Mouse (Mus musculus) embryonic facial prominence, embryonic 14.5 days (tissue): ENCODE results near the gene Rwdd2a. TPM values are rescaled to one million over a fixed set of nuclear protein-coding genes. Genes with fewer than 3 reads are reported as not detected.
"Not testable (repeated sequence)": the region's sequence is repeated elsewhere in the genome, so short reads cannot be mapped to it uniquely, and the experiment has no call there.

ENCODE experiments used
- ATAC-seq: fragments of 200-750 bp; cut with Nextera tagmentation; 2 replicates; pipeline ENCODE4 v1.8.0; 2017; ENCODE audit warnings: low read depth, moderate number of reproducible peaks, moderate TSS enrichment
- DNase-seq: peaks from one replicate; pipeline ENCODE4 v3.0.0-alpha.2; 2015; ENCODE audit warnings: low spot score
- H3K27ac ChIP-seq: fragments of 300-500 bp; sonication (generic); replicated peaks from 2 replicates; pipeline ENCODE4 v1.5.1; 2014; ENCODE audit warnings: low read depth, mild to moderate bottlenecking, low read length, moderate library complexity
- H3K27me3 ChIP-seq: fragments of 300-500 bp; sonication (generic); replicated peaks from 2 replicates; pipeline ENCODE4 v1.6.1; 2014; ENCODE audit warnings: low read length; ENCODE audit not compliant: control insufficient read depth, insufficient read depth
- H3K36me3 ChIP-seq: fragments of 300-500 bp; sonication (generic); 2 replicates; pipeline ENCODE4 v1.6.1; 2014; ENCODE audit warnings: low read length, mixed read lengths; ENCODE audit not compliant: control insufficient read depth, insufficient read depth
- H3K4me1 ChIP-seq: fragments of 300-500 bp; sonication (generic); 2 replicates; pipeline ENCODE4 v1.6.1; 2014; ENCODE audit warnings: antibody characterized with exemption, low read length; ENCODE audit not compliant: control insufficient read depth, insufficient read depth
- H3K4me2 ChIP-seq: fragments of 300-500 bp; sonication (generic); 2 replicates; pipeline ENCODE4 v1.6.1; 2014; ENCODE audit warnings: low read depth, mild to moderate bottlenecking, low read length, moderate library complexity, mixed read lengths
- H3K4me3 ChIP-seq: fragments of 300-500 bp; sonication (generic); 2 replicates; pipeline ENCODE4 v1.5.1; 2014; ENCODE audit warnings: low read depth, mild to moderate bottlenecking, low read length
- H3K9ac ChIP-seq: fragments of 300-500 bp; sonication (generic); 2 replicates; pipeline ENCODE4 v1.6.1; 2014; ENCODE audit warnings: low read depth, mild to moderate bottlenecking, low read length, moderate library complexity, mixed read lengths
- H3K9me3 ChIP-seq: fragments of 300-500 bp; sonication (generic); 2 replicates; pipeline ENCODE4 v1.6.1; 2016; ENCODE audit warnings: low read length; ENCODE audit not compliant: control insufficient read depth
- WGBS: fragments of 180-500 bp; shearing (Covaris S2); extraction: QIAGEN DNeasy Blood & Tissue Kit; methylation state at CpG from one replicate; pipeline ENCODE4 v1.1.7; 2014; 5-methylcytosine and 5-hydroxymethylcytosine counted together
- polyA plus RNA-seq: library from polyadenylated mRNA; unstranded; fragments of >200 nt; fragmentation: Nextera tagmentation; extraction: Ambion mirVana; gene quantifications from 2 replicates; pipeline ENCODE4 v1.2.1, GENCODE M21; 2014

Rwdd2a gene
- polyA plus RNA-seq, 1 experiment from 2014 or later: 3.6 TPM

DNA sequence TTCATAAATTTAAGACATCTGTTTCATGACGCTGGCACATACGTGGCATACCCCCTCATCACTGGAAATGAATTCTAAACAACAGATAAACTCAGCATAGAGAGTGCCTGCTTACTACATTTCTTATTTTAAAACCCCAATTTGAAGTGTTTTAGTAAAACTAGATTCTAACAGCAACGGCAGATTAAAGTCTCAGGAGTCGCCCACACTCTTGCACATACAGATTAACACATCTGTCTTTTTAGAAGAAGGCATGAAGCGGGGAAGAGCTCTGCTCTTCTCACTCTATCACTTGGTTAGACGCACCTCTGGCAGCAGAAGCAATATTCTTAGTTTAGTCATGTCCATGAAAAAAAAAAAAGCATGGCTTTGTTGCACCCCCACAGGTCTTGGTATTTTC, 3.4 kb downstream of the Rwdd2a start:
- Histone ChIP-seq H3K4me3 (no peak overlapping the region), H3K4me2 (no peak overlapping the region), H3K36me3 (no peaks in the 10 kb centered on the region), H3K9ac (no peak overlapping the region), H3K4me1 (peaks cover 13% of the 10 kb centered on the region), H3K9me3 (no peaks in the 10 kb centered on the region), H3K27ac (no peak overlapping the region), H3K27me3 (no peaks in the 10 kb centered on the region)
- ATAC-seq (no peak), DNase-seq (no peak)
- 77% methylated on average over 6 of the region's 6 CpGs for WGBS

GRCm38 (mm10) chr9:86579657-86580056, 7.9 kb downstream of the Rwdd2a start:
- Histone ChIP-seq H3K27me3 (no peaks in the 10 kb centered on the region), H3K27ac (no peak overlapping the region), H3K9ac (no peak overlapping the region), H3K36me3 (no peaks in the 10 kb centered on the region), H3K9me3 (no peaks in the 10 kb centered on the region), H3K4me2 (no peak overlapping the region), H3K4me1 (no peaks in the 10 kb centered on the region), H3K4me3 (no peak overlapping the region)
- 84% methylated on average over 10 of the region's 10 CpGs for WGBS
- ATAC-seq (no peak), DNase-seq (no peak)

GRCm38 (mm10) chr9:86583740-86584139, 11.9 kb downstream of the Rwdd2a start:
- no peaks in the 10 kb centered on the region for H3K9me3 ChIP-seq
- H3K4me3 ChIP-seq: no peak overlapping the region
- H3K36me3 ChIP-seq: no peaks in the 10 kb centered on the region
- peak; percentile 64 for DNase-seq
- 0 out of 2 replicates have a peak, but pooled peaks have one; percentile 22 for ATAC-seq
- H3K9ac ChIP-seq: no peak overlapping the region
- no peaks in the 10 kb centered on the region for H3K27me3 ChIP-seq
- 56% methylated on average over 3 of the region's 3 CpGs for WGBS
- no peak overlapping the region for H3K27ac ChIP-seq
- no peaks in the 10 kb centered on the region for H3K4me1 ChIP-seq
- no peak overlapping the region for H3K4me2 ChIP-seq

DNA sequence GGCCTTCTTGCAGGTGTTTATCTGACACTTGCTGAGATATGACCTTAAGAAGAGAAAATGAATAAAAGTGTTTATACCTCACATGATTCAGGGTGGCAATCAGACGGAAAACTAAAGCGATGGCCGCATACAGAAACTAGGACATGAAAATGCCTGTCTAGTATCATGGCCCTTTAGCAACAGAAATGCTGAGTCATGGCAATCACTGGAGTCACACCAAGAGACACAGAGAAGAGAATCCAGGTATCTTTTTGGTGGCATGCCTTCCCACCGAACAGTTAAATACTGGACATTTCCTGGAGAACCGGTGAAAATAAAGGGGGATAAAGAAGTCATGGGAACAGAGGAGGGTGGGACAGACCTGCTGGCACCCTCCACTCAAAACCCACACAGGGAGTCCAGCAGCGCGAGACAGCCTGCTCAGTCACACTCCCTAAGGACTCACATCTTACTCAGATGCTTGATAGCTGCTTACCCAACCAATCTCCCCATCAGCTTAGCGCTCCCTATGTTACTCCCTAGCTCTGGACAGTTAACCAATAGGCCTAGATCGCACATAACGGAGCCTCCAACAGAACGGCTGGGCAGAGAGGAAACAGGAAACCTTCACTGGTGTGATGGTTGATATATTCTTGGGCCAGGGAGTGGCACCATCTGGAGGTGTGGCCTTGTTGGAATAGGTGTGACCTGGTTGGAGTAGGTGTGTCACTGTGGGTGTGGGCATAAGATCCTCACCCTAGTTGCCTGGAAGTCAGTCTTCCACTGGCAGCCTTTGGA, 15.4 kb downstream of the Rwdd2a start:
- Histone ChIP-seq H3K27me3 (no peaks in the 10 kb centered on the region), H3K4me1 (no peaks in the 10 kb centered on the region), H3K36me3 (no peaks in the 10 kb centered on the region), H3K4me2 (no peak overlapping the region), H3K9ac (no peak overlapping the region), H3K4me3 (no peak overlapping the region), H3K27ac (no peak overlapping the region), H3K9me3 (no peaks in the 10 kb centered on the region)
- DNase-seq: no peak
- no peak for ATAC-seq
- WGBS: 84% methylated on average over 11 of the region's 11 CpGs

GRCm38 (mm10) chr9:86592676-86593668, 21.2 kb downstream of the Rwdd2a start:
- 71% methylated on average over 19 of the region's 19 CpGs for WGBS
- DNase-seq: no peak

GRCm38 (mm10) chr9:86594357-86594767, 22.6 kb downstream of the Rwdd2a start:
- not testable (repeated sequence) for H3K27ac ChIP-seq, H3K36me3 ChIP-seq, H3K27me3 ChIP-seq, H3K9ac ChIP-seq, H3K9me3 ChIP-seq, H3K4me1 ChIP-seq, DNase-seq, H3K4me3 ChIP-seq, ATAC-seq, H3K4me2 ChIP-seq
- 66% methylated on average over 10 of the region's 10 CpGs for WGBS

More at GRCm38 (mm10) chr9:86592676-86593668, 21.2 kb downstream of the Rwdd2a start:
- no peaks in the 10 kb centered on the region for H3K36me3 ChIP-seq
- no peaks in the 10 kb centered on the region for H3K4me1 ChIP-seq
- no peak overlapping the region for H3K4me3 ChIP-seq
- ATAC-seq: no peak
- no peak overlapping the region for H3K4me2 ChIP-seq
- H3K27ac ChIP-seq: no peak overlapping the region
- H3K9me3 ChIP-seq: no peaks in the 10 kb centered on the region
- no peak overlapping the region for H3K9ac ChIP-seq
- no peaks in the 10 kb centered on the region for H3K27me3 ChIP-seq

DNA sequence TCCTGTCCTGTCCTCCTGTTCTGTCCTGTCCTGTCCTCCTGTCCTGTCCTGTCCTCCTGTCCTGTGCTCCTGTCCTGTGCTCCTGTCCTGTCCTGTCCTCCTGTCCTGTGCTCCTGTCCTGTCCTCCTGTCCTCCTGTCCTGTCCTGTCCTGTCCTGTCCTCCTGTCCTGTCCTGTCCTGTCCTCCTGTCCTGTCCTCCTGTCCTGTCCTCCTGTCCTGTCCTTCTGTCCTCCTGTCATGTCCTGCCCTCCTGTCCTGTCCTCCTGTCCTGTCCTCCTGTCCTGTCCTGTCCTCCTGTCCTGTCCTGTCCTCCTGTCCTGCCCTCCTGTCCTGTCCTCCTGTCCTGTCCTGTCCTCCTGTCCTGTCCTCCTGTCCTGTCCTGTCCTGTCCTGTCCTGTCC, 25.2 kb downstream of the Rwdd2a start:
- not testable (repeated sequence) for H3K27ac ChIP-seq, H3K36me3 ChIP-seq, H3K9ac ChIP-seq, DNase-seq, ATAC-seq, H3K9me3 ChIP-seq, H3K4me2 ChIP-seq, H3K4me1 ChIP-seq, H3K27me3 ChIP-seq, H3K4me3 ChIP-seq

DNA sequence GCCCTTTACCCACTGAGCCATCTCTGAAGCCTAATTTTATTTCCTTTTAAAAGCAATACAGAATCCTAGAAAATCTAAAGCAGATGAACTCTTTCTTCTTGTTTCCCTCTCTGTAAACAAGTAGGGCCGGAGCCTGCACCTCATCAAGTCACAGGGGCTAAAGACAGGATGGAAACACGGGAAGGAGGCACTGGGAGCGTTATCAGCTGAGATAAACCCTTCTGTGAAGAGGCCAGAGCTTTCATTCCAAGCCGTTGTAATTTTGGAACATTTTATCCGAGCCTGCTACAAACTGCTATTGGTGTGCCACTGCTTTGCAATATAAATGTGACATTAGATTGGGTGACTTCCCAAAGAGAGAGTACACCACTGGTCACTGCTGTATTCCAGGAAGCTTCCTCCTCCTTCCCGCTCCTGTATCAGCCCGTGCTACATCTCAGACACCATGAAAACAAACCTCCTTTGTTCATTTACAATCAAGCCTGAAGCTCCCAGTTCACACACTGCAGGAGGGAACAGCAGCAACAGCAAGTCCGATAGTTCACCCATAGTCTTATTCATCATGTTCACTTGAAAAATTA, 28.0 kb downstream of the Rwdd2a start:
- H3K27me3 ChIP-seq: no peaks in the 10 kb centered on the region
- H3K27ac ChIP-seq: no peak overlapping the region
- DNase-seq (no peak), ATAC-seq (no peak)
- H3K4me1 ChIP-seq: no peaks in the 10 kb centered on the region
- H3K4me2 ChIP-seq: no peak overlapping the region
- H3K9me3 ChIP-seq: no peaks in the 10 kb centered on the region
- H3K9ac ChIP-seq: no peak overlapping the region
- H3K4me3 ChIP-seq: no peak overlapping the region
- H3K36me3 ChIP-seq: no peaks in the 10 kb centered on the region
- WGBS: 47% methylated on average over 8 of the region's 8 CpGs
